Mouse (Mus musculus) cerebellum, adult 11-12 months (tissue): Measurements from ENCODE around the gene Vars.
A peak's percentile ranks its signal among the peaks of the same experiment; 100 is the strongest.
"Not testable (repeated sequence)": the region's sequence is repeated elsewhere in the genome, so short reads cannot be mapped to it uniquely, and the experiment has no call there.

Experiments
- DNase-seq: peaks from one replicate; pipeline ENCODE4 v3.0.0; 2022

Gene Vars

DNA sequence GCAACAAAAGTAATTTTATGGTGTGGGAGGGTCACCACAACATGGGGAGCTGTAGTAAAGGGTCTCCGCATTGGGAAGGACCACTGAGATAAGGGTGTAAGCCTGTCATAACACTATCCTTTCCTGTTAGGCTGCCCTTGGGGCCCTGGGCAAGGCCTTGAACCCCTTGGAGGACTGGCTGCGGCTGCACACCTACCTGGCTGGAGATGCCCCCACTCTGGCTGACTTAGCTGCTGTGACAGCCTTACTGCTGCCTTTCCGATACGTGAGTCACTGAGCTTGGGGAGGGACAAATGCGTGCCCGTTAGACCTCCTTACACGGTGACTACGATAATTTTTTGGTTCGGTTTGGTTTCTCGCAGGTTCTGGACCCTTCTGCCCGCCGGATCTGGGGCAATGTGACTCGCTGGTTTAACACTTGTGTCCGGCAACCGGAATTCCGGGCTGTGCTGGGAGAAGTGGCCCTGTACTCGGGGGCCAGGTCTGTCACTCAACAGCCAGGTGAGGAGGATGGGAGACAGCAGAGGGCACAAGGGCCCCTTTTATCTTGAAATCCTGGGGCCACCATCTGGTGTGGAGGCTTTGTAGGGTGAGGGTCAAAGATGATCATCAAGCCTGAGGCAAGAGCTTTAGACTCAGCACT lies 3.4 kb downstream of the Vars start:
- no peak for DNase-seq

DNA sequence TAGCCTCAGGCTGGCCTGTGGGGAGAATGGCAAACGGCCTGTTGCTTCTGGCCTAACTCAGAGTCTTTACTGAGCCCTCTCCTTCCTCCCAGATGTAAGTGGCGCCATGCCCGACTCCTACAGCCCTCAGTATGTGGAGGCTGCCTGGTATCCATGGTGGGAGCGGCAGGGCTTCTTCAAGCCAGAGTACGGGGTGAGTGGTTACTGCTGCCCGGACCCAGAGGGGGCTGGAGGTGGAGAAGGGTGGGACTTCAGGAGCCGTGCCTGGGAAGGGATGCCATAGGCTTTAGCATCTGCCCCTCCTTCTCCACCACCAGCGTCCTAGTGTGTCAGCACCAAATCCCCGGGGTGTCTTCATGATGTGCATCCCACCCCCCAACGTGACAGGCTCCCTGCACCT lies 4.4 kb downstream of the Vars start:
- no peak for DNase-seq

GRCm38 (mm10) chr17:35005902-35006301 lies 5.1 kb downstream of the Vars start:
- not testable (repeated sequence) for DNase-seq

- peak; percentile 13 for DNase-seq
Observed at GRCm38 (mm10) chr17:35007387-35007991, 6.7 kb downstream of the Vars start.

DNA sequence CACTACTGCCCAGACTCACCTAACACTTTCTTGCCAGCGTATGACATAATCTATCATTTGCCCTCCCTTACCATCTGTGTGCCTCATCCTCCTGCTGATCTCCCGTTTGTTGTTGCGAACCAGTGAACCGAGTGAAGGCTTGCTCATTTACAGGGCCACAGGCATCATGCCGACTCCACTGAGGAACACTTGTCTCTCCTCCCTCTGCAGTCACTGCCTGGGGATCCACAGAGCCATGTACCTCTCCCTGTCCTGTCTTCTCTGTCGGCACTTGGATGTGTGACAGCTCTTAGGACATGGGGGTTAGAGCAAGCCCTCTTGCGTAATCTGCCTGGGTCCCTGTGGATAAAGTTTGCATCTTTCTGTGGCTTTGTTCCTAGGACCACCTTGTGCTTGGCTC lies 8.8 kb downstream of the Vars start:
- DNase-seq, result peak; percentile 92

DNA sequence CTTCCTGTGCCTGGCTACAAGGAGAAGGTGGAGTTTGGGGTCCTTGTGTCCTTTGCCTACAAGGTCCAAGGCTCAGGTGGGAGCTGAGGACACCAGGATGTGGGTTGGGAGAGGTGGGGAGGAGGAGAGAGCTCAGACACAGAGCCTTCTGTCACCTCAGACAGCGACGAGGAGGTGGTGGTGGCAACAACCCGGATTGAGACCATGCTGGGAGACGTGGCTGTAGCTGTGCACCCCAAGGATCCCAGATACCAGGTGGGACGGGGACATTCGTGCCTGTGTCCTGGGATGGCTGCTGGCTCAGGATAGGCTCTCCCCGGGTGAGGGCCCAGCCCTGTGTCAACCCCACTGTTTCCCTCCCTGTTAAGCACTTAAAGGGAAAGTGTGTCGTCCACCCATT lies 10.7 kb downstream of the Vars start:
- no peak for DNase-seq

DNA sequence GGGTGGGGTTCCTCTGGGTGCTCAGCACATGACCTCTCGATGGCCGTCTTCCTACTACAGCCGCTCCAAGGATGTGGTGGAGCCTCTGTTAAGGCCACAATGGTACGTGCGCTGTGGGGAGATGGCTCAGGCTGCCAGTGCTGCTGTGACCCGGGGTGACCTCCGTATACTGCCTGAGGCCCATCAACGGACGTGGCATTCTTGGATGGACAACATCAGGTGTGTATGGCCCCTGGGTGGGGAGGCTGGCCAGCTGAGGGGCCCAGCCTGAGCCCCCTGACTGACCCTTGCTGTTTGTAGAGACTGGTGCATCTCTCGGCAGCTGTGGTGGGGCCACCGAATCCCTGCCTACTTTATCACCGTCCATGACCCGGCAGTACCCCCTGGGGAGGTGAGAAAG lies 11.6 kb downstream of the Vars start:
- DNase-seq, result no peak

DNA sequence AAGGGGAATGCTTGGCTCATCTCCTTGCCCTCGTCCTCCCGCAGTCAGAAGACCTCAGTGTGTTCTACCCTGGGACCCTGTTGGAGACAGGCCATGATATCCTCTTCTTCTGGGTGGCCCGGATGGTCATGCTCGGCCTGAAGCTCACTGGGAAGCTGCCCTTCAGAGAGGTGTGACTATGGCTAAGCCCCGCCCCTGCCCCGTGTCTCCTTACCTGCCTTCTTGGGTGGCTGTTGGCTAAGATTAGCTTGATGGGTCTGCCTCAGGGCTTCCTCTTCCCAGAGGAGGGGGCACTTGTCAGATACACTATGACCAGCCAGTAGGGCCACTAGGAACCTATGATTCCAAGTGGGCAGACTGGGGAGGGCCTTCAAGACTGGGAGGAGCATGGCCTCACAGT lies 12.4 kb downstream of the Vars start:
- DNase-seq, result peak; percentile 50

DNA sequence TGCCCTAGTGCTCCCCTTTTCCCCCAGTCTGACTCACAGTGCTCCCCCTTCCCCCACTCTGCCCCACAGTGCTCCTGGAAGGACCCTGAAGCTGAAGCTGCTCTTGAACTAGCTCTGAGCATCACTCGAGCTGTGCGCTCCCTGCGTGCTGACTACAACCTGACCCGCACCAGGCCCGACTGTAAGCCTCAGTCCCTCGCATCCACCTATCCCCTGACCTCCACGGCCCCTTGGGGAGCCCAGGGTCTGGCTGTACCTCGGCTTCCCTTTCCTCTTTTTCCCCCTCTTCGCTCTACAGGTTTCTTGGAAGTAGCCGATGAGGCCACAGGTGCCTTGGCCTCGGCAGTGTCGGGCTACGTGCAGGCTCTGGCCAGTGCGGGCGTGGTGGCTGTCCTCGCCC lies 14.5 kb downstream of the Vars start:
- DNase-seq, result peak; percentile 53

GRCm38 (mm10) chr17:35016376-35016775 lies 15.6 kb downstream of the Vars start, which contains the start of gene Vwa7:
Vwa7 (plus strand) TSS chr17:35016579.
- DNase-seq, result peak; percentile 85

DNA sequence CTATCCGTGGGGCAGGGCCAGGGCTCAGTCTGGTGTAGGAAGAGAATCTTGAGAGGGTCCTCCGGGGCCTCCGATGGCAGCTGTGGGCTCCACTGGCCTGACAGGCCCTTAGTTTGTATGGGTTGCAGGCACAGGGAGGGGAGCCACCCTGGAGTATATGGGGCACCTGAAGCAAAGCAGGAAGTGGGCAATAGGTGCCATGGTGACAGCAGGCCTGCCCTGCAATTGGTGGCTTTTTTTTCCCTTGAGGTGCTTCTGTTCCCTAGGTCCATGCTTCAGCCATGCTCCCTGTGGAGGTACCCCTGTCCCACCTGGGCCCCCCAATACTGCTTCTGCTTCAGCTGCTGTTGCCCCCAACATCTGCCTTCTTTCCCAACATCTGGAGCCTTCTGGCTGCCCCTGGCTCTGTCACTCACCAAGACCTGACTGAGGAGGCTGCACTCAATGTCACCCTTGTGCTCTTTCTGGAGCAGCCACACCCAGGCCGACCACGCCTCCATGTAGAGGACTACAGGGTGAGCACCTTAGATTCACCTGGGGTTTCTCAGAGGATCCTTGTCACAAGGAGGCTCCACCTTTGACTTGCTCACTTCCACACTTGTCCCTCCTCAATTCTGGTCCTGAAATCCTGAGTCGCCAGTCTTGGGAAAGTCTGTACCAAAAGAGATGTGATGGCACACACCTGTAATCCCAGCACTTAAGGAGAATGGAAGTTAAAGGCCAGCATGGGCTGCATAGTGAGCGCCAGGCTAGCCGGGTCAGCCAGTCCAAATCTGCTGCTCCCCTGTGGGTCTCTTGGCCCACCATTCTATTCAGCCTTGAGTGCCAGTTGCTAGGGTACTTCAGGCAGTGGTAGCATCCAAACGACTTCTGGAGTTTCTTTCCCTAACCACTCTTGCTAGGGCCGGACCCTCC lies 16.3 kb downstream of the Vars start:
- peak; percentile 58 for DNase-seq

DNA sequence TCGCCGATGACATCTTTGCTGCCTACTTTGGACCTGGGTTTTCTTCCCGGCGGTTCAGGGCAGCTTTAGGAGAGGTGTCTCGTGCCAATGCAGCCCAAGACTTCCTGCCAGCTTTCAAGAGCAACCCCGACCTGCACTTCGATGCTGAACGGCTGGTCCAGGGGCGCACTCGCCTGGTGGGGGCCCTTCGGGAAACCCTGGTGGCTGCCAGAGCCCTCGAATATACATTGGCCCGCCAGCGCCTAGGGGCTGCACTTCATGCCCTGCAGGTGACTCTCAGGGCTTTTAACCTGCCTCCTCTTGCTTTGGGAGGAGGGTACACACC lies 16.9 kb downstream of the Vars start:
- DNase-seq, result peak; percentile 54

DNA sequence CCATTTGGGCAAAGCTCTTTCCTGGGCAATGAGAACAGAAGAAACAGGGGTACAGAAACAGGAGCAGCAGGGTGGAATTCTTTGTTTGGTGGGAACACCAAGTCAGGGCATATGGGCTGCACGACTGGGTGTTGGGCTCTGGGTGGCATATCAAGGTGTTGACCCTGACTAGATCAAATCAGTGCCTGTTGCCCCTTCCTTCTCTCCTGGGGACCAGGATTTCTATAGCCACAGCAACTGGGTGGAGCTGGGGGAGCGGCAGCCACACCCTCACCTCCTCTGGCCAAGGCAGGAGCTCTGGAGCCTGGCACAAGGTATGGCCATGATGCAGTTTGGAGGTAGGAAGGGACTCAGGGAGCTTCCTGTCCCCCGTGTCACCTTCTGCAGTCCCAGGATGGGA lies 17.4 kb downstream of the Vars start:
- peak; percentile 34 for DNase-seq

GRCm38 (mm10) chr17:35019894-35020293 lies 19.1 kb downstream of the Vars start:
- no peak for DNase-seq

DNA sequence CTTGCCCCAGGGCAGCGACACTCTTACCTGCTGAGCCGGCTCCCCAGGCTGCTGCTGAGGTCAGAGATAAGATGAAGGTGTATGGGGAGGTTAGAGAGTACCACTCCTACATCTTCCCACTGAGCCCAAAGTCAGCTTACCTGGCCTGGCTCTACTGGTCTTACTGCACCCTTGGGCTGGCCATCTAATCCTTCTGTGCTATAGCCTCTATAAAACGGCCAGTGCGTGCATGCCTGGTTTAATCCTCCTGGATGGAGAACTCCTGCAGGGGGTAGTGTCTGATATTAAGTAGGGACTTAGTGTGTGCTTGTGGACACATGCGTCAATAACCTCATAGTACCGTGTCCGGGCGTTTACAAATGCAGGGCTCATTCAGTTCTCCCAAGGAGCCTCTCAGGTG lies 19.8 kb downstream of the Vars start:
- no peak for DNase-seq

GRCm38 (mm10) chr17:35021163-35021808 lies 20.5 kb downstream of the Vars start:
- DNase-seq, result peak; percentile 86

- DNase-seq, result no peak
Observed at GRCm38 (mm10) chr17:35021842-35022477, 21.2 kb downstream of the Vars start.

DNA sequence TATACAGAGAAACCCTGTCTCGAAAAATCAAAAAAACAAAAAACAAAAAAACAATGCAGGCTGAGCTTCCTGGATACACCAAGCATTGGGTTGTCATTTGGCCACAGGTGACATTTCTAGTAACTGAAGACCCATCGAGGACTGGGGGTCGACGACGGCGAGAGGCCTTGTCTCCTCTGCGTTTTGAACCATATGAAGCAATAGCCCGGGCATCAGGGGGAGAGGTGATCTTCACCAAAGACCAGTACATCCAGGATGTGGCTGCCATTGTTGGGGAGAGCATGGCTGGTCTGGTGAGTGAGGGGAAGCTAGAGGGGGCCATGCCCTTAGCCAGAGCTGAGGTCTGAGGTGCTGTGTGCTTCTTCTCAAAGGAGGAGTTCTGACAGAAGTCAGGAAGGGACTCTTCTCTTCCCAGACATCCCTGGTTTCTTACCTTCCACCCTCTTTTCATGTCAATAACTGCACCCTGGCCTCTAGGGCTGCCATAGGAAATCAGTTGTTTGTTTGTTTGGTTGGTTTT lies 21.8 kb downstream of the Vars start:
- no peak for DNase-seq

DNA sequence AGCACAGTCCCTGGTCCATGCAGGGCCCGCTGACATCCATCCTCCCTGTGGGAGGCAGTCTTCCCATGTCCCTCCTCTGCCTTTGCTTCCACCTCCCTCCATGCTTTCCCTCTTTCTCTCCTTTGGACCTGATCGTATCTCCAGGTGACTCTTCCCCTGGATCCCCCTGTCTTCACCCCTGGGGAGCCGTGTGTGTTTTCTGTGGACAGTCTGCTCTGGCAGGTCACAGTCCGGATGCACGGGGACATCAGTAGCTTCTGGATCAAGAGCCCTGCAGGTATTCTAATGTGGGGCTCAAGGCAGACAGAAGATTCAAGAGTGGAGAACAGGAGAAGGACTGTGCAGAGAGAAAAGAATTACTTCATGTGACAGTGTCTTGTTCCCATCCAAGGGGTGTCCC lies 22.4 kb downstream of the Vars start:
- DNase-seq, result no peak

GRCm38 (mm10) chr17:35023756-35024155 lies 23.0 kb downstream of the Vars start:
- DNase-seq, result no peak

GRCm38 (mm10) chr17:35024261-35024660 lies 23.5 kb downstream of the Vars start:
- DNase-seq, result no peak

DNA sequence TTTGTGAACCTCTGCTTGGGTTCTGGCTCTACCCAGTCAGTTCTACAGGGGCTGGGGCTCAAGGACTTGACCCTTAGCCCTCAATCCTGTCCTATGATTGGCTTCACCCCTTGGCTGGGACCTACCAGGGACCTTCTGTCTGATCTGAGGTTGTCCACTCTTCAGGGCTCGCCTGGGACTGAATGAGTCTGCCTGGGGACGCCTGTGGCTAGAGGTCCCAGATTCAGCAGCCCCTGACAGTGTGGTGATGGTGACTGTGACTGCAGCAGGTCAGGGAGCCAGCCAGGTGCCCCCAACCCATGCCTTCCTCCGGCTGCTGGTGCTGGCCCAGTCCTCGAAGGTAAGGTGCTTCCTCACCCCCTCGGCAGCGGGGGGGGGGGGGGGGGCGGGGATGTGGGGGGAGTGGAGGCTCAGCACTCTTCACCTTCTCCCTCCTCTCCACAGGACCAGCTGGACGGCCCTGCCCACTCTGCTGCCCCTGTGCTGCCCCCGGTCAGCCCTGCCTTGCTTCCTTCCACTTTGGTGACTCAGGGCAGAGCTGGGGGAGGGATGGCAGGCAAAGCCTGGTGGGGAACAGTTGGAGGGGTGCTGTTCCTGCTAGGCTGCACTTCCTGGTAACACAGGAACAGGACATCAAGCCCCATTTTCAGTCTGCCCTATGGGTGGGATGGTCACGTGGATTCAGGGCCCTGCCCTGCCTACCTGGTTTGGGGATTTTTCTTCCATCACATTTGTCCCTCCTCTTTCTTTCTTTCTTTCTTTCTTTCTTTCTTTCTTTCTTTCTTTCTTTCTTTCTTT lies 24.1 kb downstream of the Vars start:
- no peak for DNase-seq
